Mouse (Mus musculus) bone marrow, adult 2 months (tissue): ENCODE data around the gene Efna3.

Source experiments
- CTCF ChIP-seq: fragments of 200-500 bp; IDR thresholded peaks from 2 replicates; pipeline ENCODE4 v1.5.1; 2011; ENCODE audit warnings: low read length, control low read depth; ENCODE audit not compliant: control insufficient read depth, insufficient read depth
- POLR2A ChIP-seq: fragments of 200-500 bp; IDR thresholded peaks from 2 replicates; pipeline ENCODE4 v1.6.1; 2011; ENCODE audit warnings: low read depth, mild to moderate bottlenecking, control low read depth, low read length, borderline replicate concordance; ENCODE audit not compliant: control insufficient read depth

GRCm38 (mm10) chr3:89280050-89280605 is 42.6 kb downstream of the Efna3 start:
- TF ChIP-seq CTCF (no peak), POLR2A (no peak)
